Mouse (Mus musculus): Measurements from ENCODE around the gene Plscr3.

DNA sequence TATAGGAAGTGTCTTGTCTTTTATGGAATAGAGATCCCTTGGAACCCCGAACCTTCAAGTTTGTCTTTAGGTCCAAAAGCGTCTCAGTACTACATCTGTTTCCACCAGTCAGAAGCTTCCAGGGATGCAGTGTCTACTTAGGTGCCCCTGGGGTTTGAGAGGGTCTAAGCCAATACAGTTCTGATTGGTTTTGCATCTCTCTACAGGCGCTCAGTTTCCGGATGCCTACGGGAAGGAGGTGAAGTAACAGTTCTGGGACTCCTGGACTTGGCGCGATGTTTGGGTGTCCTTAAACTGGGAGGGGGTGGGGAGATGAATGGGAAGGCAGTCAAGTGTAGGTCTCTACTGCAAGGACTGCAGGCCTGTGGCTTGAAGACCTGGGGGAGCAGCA lies 7.5 kb upstream of the Plscr3 start:
- no peak for TF ChIP-seq SMC3 (IDR thresholded peaks at IDR 0.05; ENCODE audit: low read depth, low read length)
- no peak for TF ChIP-seq EP300 (IDR thresholded peaks at IDR 0.05; ENCODE audit: low read length)
- no peak for TF ChIP-seq CTCF (conservative IDR thresholded peaks at IDR 0.05 in 1 of 2, IDR thresholded peaks at IDR 0.05 in 1 of 2; ENCODE audit: low read depth in 2 of 2, low read length in 2 of 2)
- no peak for TF ChIP-seq GABPA (IDR thresholded peaks at IDR 0.05; ENCODE audit: insufficient replicate concordance, low read depth, low read length)
- TF ChIP-seq NELFE (IDR thresholded peaks at IDR 0.05; ENCODE audit: low read depth, low read length), result no peak
- TF ChIP-seq CHD2 (IDR thresholded peaks at IDR 0.05; ENCODE audit: low read length), result no peak
- no peak for TF ChIP-seq POLR2A (IDR thresholded peaks at IDR 0.05; ENCODE audit: low read depth, low read length)
- TF ChIP-seq USF1 (IDR thresholded peaks at IDR 0.05; ENCODE audit: low read depth, low read length), result no peak
- TF ChIP-seq ZNF384 (IDR thresholded peaks at IDR 0.05; ENCODE audit: low read depth, low read length), result no peak
- TF ChIP-seq MAX (IDR thresholded peaks at IDR 0.05; ENCODE audit: low read length), result no peak
- no peak for TF ChIP-seq MEF2A (IDR thresholded peaks at IDR 0.05; ENCODE audit: borderline replicate concordance, low read depth, low read length)
- TF ChIP-seq HCFC1 (IDR thresholded peaks at IDR 0.05; ENCODE audit: low read depth, low read length), result no peak
- TF ChIP-seq BHLHE40 (IDR thresholded peaks at IDR 0.05; ENCODE audit: low read depth, low read length), result no peak
